Mouse (Mus musculus) midbrain, embryonic 11.5 days (tissue): ENCODE results near the gene Tctex1d2. TPM values are rescaled to one million over a fixed set of nuclear protein-coding genes. Genes with fewer than 3 reads are reported as not detected.

Experiments
- ATAC-seq: fragments of 200-750 bp; cut with Nextera tagmentation; 2 replicates; pipeline ENCODE4 v1.8.0; 2017; ENCODE audit warnings: moderate TSS enrichment, moderate library complexity; ENCODE audit not compliant: low FRiP score
- DNase-seq: peaks from one replicate; pipeline ENCODE4 v3.0.0; 2015; ENCODE audit warnings: low spot score; ENCODE audit errors: missing footprints
- H3K27ac ChIP-seq: fragments of 300-500 bp; sonication (generic); 2 replicates; pipeline ENCODE4 v1.5.1; 2014; ENCODE audit warnings: low read depth, low read length
- H3K27me3 ChIP-seq: fragments of 300-500 bp; sonication (generic); 2 replicates; pipeline ENCODE4 v1.6.1; 2014; ENCODE audit warnings: mild to moderate bottlenecking, low read length, moderate library complexity, mixed read lengths; ENCODE audit not compliant: control insufficient read depth, insufficient read depth
- H3K36me3 ChIP-seq: fragments of 300-500 bp; sonication (generic); 2 replicates; pipeline ENCODE4 v1.6.1; 2014; ENCODE audit warnings: mild to moderate bottlenecking, low read length, moderate library complexity, mixed read lengths; ENCODE audit not compliant: control insufficient read depth, insufficient read depth
- H3K4me1 ChIP-seq: fragments of 300-500 bp; sonication (generic); 2 replicates; pipeline ENCODE4 v1.6.1; 2014; ENCODE audit warnings: low read length; ENCODE audit not compliant: control insufficient read depth, insufficient read depth
- H3K4me2 ChIP-seq: fragments of 300-500 bp; sonication (generic); 2 replicates; pipeline ENCODE4 v1.6.1; 2014; ENCODE audit warnings: mild to moderate bottlenecking, moderate library complexity
- H3K4me3 ChIP-seq: fragments of 300-500 bp; sonication (generic); 2 replicates; pipeline ENCODE4 v1.5.1; 2014; ENCODE audit warnings: low read depth, low read length
- H3K9ac ChIP-seq: fragments of 300-500 bp; sonication (generic); 2 replicates; pipeline ENCODE4 v1.6.1; 2014; ENCODE audit warnings: low read length
- H3K9me3 ChIP-seq: fragments of 300-500 bp; sonication (generic); 2 replicates; pipeline ENCODE4 v1.6.1; 2016; ENCODE audit warnings: low read length; ENCODE audit not compliant: control insufficient read depth
- WGBS: fragments of 180-500 bp; shearing (Covaris S2); extraction: QIAGEN DNeasy Blood & Tissue Kit; methylation state at CpG from one replicate; pipeline ENCODE4 v1.1.7; 2014; 5-methylcytosine and 5-hydroxymethylcytosine counted together
- polyA plus RNA-seq: library from polyadenylated mRNA; unstranded; fragments of >200 nt; fragmentation: Nextera tagmentation; extraction: Ambion mirVana; gene quantifications from 2 replicates; pipeline ENCODE4 v1.2.1, GENCODE M21; 2014

Tctex1d2 gene
- polyA plus RNA-seq, 1 experiment from 2014 or later = 32.7 TPM

GRCm38 (mm10) chr16:32469404-32470105 lies 50.1 kb downstream of the Tctex1d2 start:
- 86% methylated on average over 5 of the region's 5 CpGs for WGBS
- H3K9ac ChIP-seq = no peak overlapping the region
- H3K4me2 ChIP-seq = no peak overlapping the region
- ATAC-seq (no peak), DNase-seq (no peak)
- no peaks in the 10 kb centered on the region for H3K27me3 ChIP-seq
- H3K4me1 ChIP-seq = no peaks in the 10 kb centered on the region
- peaks cover 4% of the 10 kb centered on the region; the same call in 1 of the 2 replicates for H3K36me3 ChIP-seq
- H3K27ac ChIP-seq = no peak overlapping the region
- H3K4me3 ChIP-seq = no peak overlapping the region
- H3K9me3 ChIP-seq = no peaks in the 10 kb centered on the region

GRCm38 (mm10) chr16:32472276-32473015 lies 52.9 kb downstream of the Tctex1d2 start:
- H3K27me3 ChIP-seq = no peaks in the 10 kb centered on the region
- no peak overlapping the region for H3K9ac ChIP-seq
- no peaks in the 10 kb centered on the region for H3K4me1 ChIP-seq
- ATAC-seq (no peak), DNase-seq (no peak)
- no peak overlapping the region for H3K4me3 ChIP-seq
- H3K9me3 ChIP-seq = no peaks in the 10 kb centered on the region
- no peak overlapping the region for H3K4me2 ChIP-seq
- H3K36me3 ChIP-seq = peaks cover 4% of the 10 kb centered on the region; the same call in 1 of the 2 replicates
- H3K27ac ChIP-seq = no peak overlapping the region
- 83% methylated on average over 7 of the region's 7 CpGs for WGBS

- H3K9me3 ChIP-seq = no peaks in the 10 kb centered on the region
- no peak for DNase-seq
- H3K4me1 ChIP-seq = no peaks in the 10 kb centered on the region
- H3K27ac ChIP-seq = no peak overlapping the region
- no peak overlapping the region for H3K4me2 ChIP-seq
- WGBS = 90% methylated on average over 6 of the region's 6 CpGs
- ATAC-seq = no peak
- no peak overlapping the region for H3K9ac ChIP-seq
- no peak overlapping the region for H3K4me3 ChIP-seq
- H3K36me3 ChIP-seq = no peaks in the 10 kb centered on the region
- H3K27me3 ChIP-seq = no peaks in the 10 kb centered on the region
Measured at GRCm38 (mm10) chr16:32477315-32477714, 57.8 kb downstream of the Tctex1d2 start.

Other genes with a start within 250 kb of the Tctex1d2 start
- gene Bex6, start 239.9 kb upstream of the Tctex1d2 start, polyA plus RNA-seq = 0.23 TPM in 1 of 2 replicates, not detected in the other
- 22.1 and 22.8 TPM in 2 replicates for gene Fbxo45, start 172.5 kb upstream of the Tctex1d2 start, polyA plus RNA-seq
- 16.4 and 19.0 TPM in 2 replicates for gene Wdr53, start 172.5 kb upstream of the Tctex1d2 start, polyA plus RNA-seq
- not detected in 2 replicates for gene Smco1, start 148.2 kb upstream of the Tctex1d2 start, polyA plus RNA-seq
- 23.9 and 25.0 TPM in 2 replicates for gene Rnf168, start 142.2 kb upstream of the Tctex1d2 start, polyA plus RNA-seq
- 25.2 and 28.6 TPM in 2 replicates for gene Ubxn7, start 87.4 kb upstream of the Tctex1d2 start, polyA plus RNA-seq
- not detected in 2 replicates for gene Tm4sf19, start 19.2 kb upstream of the Tctex1d2 start, polyA plus RNA-seq
- gene Pcyt1a, start 11.2 kb downstream of the Tctex1d2 start, polyA plus RNA-seq = 41.6 and 42.3 TPM in 2 replicates
- gene Slc51a, start 68.2 kb downstream of the Tctex1d2 start, polyA plus RNA-seq = 0.26 and 0.36 TPM in 2 replicates
- not detected in 2 replicates for gene Zdhhc19, start 76.6 kb downstream of the Tctex1d2 start, polyA plus RNA-seq
- 87.1 and 89.3 TPM in 2 replicates for gene Tfrc, start 189.2 kb downstream of the Tctex1d2 start, polyA plus RNA-seq
- 6.1 and 6.6 TPM in 2 replicates for gene Tnk2, start 224.2 kb downstream of the Tctex1d2 start, polyA plus RNA-seq